Mouse (Mus musculus): ENCODE measurements at regions not wholly inside any gene's neighbourhood (a gene's known extent, or its start where the extent isn't known, plus 50 kb on each side); places are given as distances from the start of the nearest gene placed in this dataset.
"Not testable (repeated sequence)": the region's sequence is repeated elsewhere in the genome, so short reads cannot be mapped to it uniquely, and the experiment has no call there.

DNA sequence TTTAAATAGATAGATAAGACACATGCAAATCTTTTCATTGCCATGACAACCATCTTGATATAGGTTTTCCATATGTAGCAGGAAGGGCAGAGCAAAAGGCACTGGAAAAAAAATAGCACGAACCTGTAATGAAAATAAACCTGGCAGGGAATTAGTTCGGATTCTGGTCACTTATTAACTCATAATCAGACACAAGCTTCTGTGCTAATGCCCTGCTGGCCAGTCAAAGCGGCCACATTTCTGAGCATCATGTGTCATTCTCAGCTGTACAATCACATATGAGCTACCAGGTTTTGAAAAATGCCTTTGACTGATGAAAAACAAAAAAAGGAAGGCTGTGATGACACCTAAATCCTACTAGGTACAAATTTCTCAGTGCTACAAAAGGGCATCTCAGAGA is 964.9 kb downstream of the Bcl11a start:
- H3K9ac ChIP-seq (replicated peaks; ENCODE audit: low read depth, low read length), result no peak overlapping the region
- H3K9me3 ChIP-seq (ENCODE audit: control insufficient read depth, low read length), result no peaks in the 10 kb centered on the region
- no peaks in the 10 kb centered on the region for H3K4me1 ChIP-seq (ENCODE audit: control insufficient read depth, insufficient read depth, low read length)
- H3K27me3 ChIP-seq (ENCODE audit: control insufficient read depth, insufficient read depth, low read length), result no peaks in the 10 kb centered on the region
- no peak for ATAC-seq (ENCODE audit: low read depth)
- no peak overlapping the region for H3K4me2 ChIP-seq (ENCODE audit: low read depth, low read length)
- WGBS, result 83% methylated on average over 3 of the region's 3 CpGs
- no peak overlapping the region for H3K4me3 ChIP-seq (ENCODE audit: low read depth, low read length)
- no peaks in the 10 kb centered on the region for H3K36me3 ChIP-seq (ENCODE audit: control insufficient read depth, insufficient read depth, low read length)
- no peak overlapping the region for H3K27ac ChIP-seq (ENCODE audit: low read depth, low read length)

GRCm38 (mm10) chr11:25045339-25045738 is 967.5 kb downstream of the Bcl11a start:
- Histone ChIP-seq H3K36me3 (ENCODE audit: control insufficient read depth, insufficient read depth, low read length) (no peaks in the 10 kb centered on the region), H3K4me3 (ENCODE audit: low read depth, low read length) (no peak overlapping the region), H3K27ac (ENCODE audit: low read depth, low read length) (no peak overlapping the region), H3K9ac (replicated peaks; ENCODE audit: low read depth, low read length) (no peak overlapping the region), H3K27me3 (ENCODE audit: control insufficient read depth, insufficient read depth, low read length) (no peaks in the 10 kb centered on the region), H3K4me2 (ENCODE audit: low read depth, low read length) (no peak overlapping the region), H3K9me3 (ENCODE audit: control insufficient read depth, low read length) (no peaks in the 10 kb centered on the region), H3K4me1 (ENCODE audit: control insufficient read depth, insufficient read depth, low read length) (no peaks in the 10 kb centered on the region)
- ATAC-seq (ENCODE audit: low read depth), result no peak
- 53% methylated on average over 3 of the region's 3 CpGs for WGBS

DNA sequence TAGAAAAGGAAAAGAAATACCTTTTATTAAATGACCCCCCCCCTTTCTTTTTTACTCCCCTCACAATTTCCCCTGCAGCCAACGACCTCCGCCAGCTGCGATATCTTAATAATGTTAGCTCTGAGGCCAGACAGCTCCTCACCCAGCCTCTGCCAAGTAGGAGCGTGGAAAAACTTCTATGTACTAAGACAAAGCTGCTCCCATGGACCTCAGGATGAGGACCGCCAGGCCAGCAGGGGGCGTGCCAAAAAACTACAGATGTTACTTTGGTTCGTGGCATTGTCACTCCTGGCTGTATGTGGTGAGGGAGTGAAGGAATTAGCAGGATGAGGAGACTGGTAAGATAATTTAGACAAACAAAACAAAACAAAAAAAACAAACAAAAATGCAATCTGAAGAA is 968.1 kb downstream of the Bcl11a start:
- no peak overlapping the region for H3K4me3 ChIP-seq (ENCODE audit: low read depth, low read length)
- H3K4me2 ChIP-seq (ENCODE audit: low read depth, low read length), result no peak overlapping the region
- no peak for ATAC-seq (ENCODE audit: low read depth)
- H3K9me3 ChIP-seq (ENCODE audit: control insufficient read depth, low read length), result no peaks in the 10 kb centered on the region
- 70% methylated on average over 7 of the region's 7 CpGs for WGBS
- no peak overlapping the region for H3K9ac ChIP-seq (replicated peaks; ENCODE audit: low read depth, low read length)
- H3K36me3 ChIP-seq (ENCODE audit: control insufficient read depth, insufficient read depth, low read length), result no peaks in the 10 kb centered on the region
- no peaks in the 10 kb centered on the region for H3K4me1 ChIP-seq (ENCODE audit: control insufficient read depth, insufficient read depth, low read length)
- H3K27ac ChIP-seq (ENCODE audit: low read depth, low read length), result no peak overlapping the region
- H3K27me3 ChIP-seq (ENCODE audit: control insufficient read depth, insufficient read depth, low read length), result no peaks in the 10 kb centered on the region

- H3K4me2 ChIP-seq (ENCODE audit: low read depth, low read length), result no peak overlapping the region
- 0 out of 2 replicates have a peak, but pooled peaks cover 2% of the 10 kb centered on the region for H3K4me1 ChIP-seq (ENCODE audit: control insufficient read depth, insufficient read depth, low read length)
- H3K4me3 ChIP-seq (ENCODE audit: low read depth, low read length), result no peak overlapping the region
- no peaks in the 10 kb centered on the region for H3K36me3 ChIP-seq (ENCODE audit: control insufficient read depth, insufficient read depth, low read length)
- no peak overlapping the region for H3K9ac ChIP-seq (replicated peaks; ENCODE audit: low read depth, low read length)
- no peak overlapping the region for H3K27ac ChIP-seq (ENCODE audit: low read depth, low read length)
- H3K27me3 ChIP-seq (ENCODE audit: control insufficient read depth, insufficient read depth, low read length), result no peaks in the 10 kb centered on the region
- H3K9me3 ChIP-seq (ENCODE audit: control insufficient read depth, low read length), result no peaks in the 10 kb centered on the region
- ATAC-seq (ENCODE audit: low read depth), result no peak
- WGBS, result 70% methylated on average over 2 of the region's 2 CpGs
Observed at GRCm38 (mm10) chr11:25055698-25056097, 977.8 kb downstream of the Bcl11a start.

DNA sequence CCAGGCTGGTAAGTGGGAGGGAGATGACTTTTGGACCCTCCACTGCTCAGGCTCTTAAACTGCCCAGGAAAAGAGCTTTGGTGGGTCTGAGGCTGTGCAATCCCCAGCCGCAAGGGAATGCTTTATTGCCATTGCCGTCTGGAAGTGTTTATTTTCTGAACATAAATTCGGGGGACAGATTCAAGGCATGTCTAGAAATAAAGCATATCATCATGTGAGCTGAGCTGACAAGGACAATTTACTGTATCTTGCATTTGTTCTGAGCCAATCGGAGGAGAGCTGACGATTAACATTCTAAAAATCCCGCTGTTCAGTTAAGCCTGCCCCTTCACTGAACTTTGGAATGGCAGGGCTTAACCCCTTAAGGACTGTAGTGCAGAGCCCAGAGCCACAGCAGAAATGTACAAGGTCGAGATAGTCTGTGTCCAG is 979.3 kb downstream of the Bcl11a start:
- no peaks in the 10 kb centered on the region for H3K27me3 ChIP-seq (ENCODE audit: control insufficient read depth, insufficient read depth, low read length)
- 2% methylated on average over 7 of the region's 7 CpGs for WGBS
- no peak overlapping the region for H3K27ac ChIP-seq (ENCODE audit: low read depth, low read length)
- no peak overlapping the region for H3K9ac ChIP-seq (replicated peaks; ENCODE audit: low read depth, low read length)
- ATAC-seq (ENCODE audit: low read depth), result peak; percentile 75
- no peaks in the 10 kb centered on the region for H3K36me3 ChIP-seq (ENCODE audit: control insufficient read depth, insufficient read depth, low read length)
- H3K4me1 ChIP-seq (ENCODE audit: control insufficient read depth, insufficient read depth, low read length), result 0 out of 2 replicates have a peak, but pooled peaks cover 2% of the 10 kb centered on the region
- no peak overlapping the region; the same call in 1 of the 2 replicates for H3K4me3 ChIP-seq (ENCODE audit: low read depth, low read length)
- no peaks in the 10 kb centered on the region for H3K9me3 ChIP-seq (ENCODE audit: control insufficient read depth, low read length)
- H3K4me2 ChIP-seq (ENCODE audit: low read depth, low read length), result peak overlapping the region; percentile 29; the same call in 1 of the 2 replicates

GRCm38 (mm10) chr11:25057543-25057942 is 979.7 kb downstream of the Bcl11a start:
- Histone ChIP-seq H3K4me3 (ENCODE audit: low read depth, low read length) (no peak overlapping the region; the same call in 1 of the 2 replicates), H3K9ac (replicated peaks; ENCODE audit: low read depth, low read length) (no peak overlapping the region), H3K4me2 (ENCODE audit: low read depth, low read length) (peak overlapping the region; percentile 29; the same call in 1 of the 2 replicates), H3K27ac (ENCODE audit: low read depth, low read length) (no peak overlapping the region), H3K36me3 (ENCODE audit: control insufficient read depth, insufficient read depth, low read length) (no peaks in the 10 kb centered on the region), H3K9me3 (ENCODE audit: control insufficient read depth, low read length) (no peaks in the 10 kb centered on the region), H3K27me3 (ENCODE audit: control insufficient read depth, insufficient read depth, low read length) (no peaks in the 10 kb centered on the region), H3K4me1 (ENCODE audit: control insufficient read depth, insufficient read depth, low read length) (0 out of 2 replicates have a peak, but pooled peaks cover 2% of the 10 kb centered on the region)
- ATAC-seq (ENCODE audit: low read depth), result no peak; the same call in 1 of the 2 replicates
- 7% methylated on average over 2 of the region's 2 CpGs for WGBS

DNA sequence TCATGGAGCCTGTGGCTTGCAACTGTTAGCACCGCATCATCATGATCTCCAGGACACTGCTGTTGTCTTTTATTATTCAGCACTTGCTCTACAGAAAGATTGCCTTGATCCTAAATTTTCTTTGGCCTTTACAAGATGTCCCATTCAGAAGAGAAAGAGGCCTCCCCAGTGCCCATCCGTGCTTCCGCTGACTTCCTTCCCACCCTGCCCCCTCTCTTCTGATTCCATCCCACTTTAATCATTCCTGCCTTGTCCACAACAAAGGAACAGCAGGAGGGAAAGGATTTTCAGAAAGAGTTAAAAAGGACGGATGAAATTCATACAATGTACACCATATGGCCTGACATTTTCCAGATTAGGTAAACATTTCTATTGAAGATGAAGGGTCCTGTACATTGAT is 985.2 kb downstream of the Bcl11a start:
- WGBS, result 19% methylated on average over 4 of the region's 4 CpGs
- Histone ChIP-seq H3K4me2 (ENCODE audit: low read depth, low read length) (no peak overlapping the region), H3K36me3 (ENCODE audit: control insufficient read depth, insufficient read depth, low read length) (no peaks in the 10 kb centered on the region), H3K4me3 (ENCODE audit: low read depth, low read length) (no peak overlapping the region), H3K27ac (ENCODE audit: low read depth, low read length) (no peak overlapping the region), H3K9ac (replicated peaks; ENCODE audit: low read depth, low read length) (no peak overlapping the region), H3K9me3 (ENCODE audit: control insufficient read depth, low read length) (no peaks in the 10 kb centered on the region), H3K4me1 (ENCODE audit: control insufficient read depth, insufficient read depth, low read length) (no peaks in the 10 kb centered on the region), H3K27me3 (ENCODE audit: control insufficient read depth, insufficient read depth, low read length) (no peaks in the 10 kb centered on the region)
- ATAC-seq (ENCODE audit: low read depth), result no peak

GRCm38 (mm10) chr11:25063978-25064377 is 986.1 kb downstream of the Bcl11a start:
- H3K36me3 ChIP-seq (ENCODE audit: control insufficient read depth, insufficient read depth, low read length), result no peaks in the 10 kb centered on the region

DNA sequence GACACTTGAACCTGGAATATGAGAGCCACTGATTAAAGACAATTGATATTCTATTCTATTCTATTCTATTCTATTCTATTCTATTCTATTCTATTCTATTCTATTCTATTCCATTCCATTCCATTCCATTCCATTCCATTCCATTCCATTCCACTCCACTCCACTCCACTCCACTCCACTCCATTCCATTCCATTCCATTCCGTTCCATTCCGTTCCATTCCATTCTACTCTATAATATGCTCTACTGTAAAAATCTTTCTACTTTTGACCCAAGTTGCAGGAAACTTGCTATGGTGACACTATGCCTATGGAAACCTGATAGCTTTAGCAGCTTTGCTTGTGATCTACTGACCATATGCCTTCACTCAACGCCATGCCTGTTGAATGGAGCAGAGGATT is 1022.1 kb downstream of the Bcl11a start:
- not testable (repeated sequence) for H3K9ac ChIP-seq (replicated peaks; ENCODE audit: low read depth, low read length); H3K4me3 ChIP-seq (ENCODE audit: low read depth, low read length); H3K4me2 ChIP-seq (ENCODE audit: low read depth, low read length); H3K9me3 ChIP-seq (ENCODE audit: control insufficient read depth, low read length); H3K27ac ChIP-seq (ENCODE audit: low read depth, low read length); ATAC-seq (ENCODE audit: low read depth); H3K27me3 ChIP-seq (ENCODE audit: control insufficient read depth, insufficient read depth, low read length); H3K36me3 ChIP-seq (ENCODE audit: control insufficient read depth, insufficient read depth, low read length); H3K4me1 ChIP-seq (ENCODE audit: control insufficient read depth, insufficient read depth, low read length)
- WGBS, result 92% methylated on average over 3 of the region's 3 CpGs

More at GRCm38 (mm10) chr11:25063978-25064377, 986.1 kb downstream of the Bcl11a start:
- WGBS, result 55% methylated on average over 2 of the region's 2 CpGs
- Histone ChIP-seq H3K9me3 (ENCODE audit: control insufficient read depth, low read length) (no peaks in the 10 kb centered on the region), H3K27me3 (ENCODE audit: control insufficient read depth, insufficient read depth, low read length) (no peaks in the 10 kb centered on the region), H3K4me1 (ENCODE audit: control insufficient read depth, insufficient read depth, low read length) (no peaks in the 10 kb centered on the region), H3K4me2 (ENCODE audit: low read depth, low read length) (no peak overlapping the region), H3K9ac (replicated peaks; ENCODE audit: low read depth, low read length) (no peak overlapping the region), H3K4me3 (ENCODE audit: low read depth, low read length) (no peak overlapping the region), H3K27ac (ENCODE audit: low read depth, low read length) (no peak overlapping the region)
- no peak for ATAC-seq (ENCODE audit: low read depth)
